Mouse (Mus musculus): ENCODE measurements around the gene Zfp598. TPM values are rescaled to one million over a fixed set of nuclear protein-coding genes. Genes with fewer than 3 reads are reported as not detected.
A peak's percentile ranks its signal among the peaks of the same experiment; 100 is the strongest.
"Not testable (repeated sequence)": the region's sequence is repeated elsewhere in the genome, so short reads cannot be mapped to it uniquely, and the experiment has no call there.

Gene Zfp598
- total RNA-seq, 1 experiment from 2014 or later: 14.6 TPM

DNA sequence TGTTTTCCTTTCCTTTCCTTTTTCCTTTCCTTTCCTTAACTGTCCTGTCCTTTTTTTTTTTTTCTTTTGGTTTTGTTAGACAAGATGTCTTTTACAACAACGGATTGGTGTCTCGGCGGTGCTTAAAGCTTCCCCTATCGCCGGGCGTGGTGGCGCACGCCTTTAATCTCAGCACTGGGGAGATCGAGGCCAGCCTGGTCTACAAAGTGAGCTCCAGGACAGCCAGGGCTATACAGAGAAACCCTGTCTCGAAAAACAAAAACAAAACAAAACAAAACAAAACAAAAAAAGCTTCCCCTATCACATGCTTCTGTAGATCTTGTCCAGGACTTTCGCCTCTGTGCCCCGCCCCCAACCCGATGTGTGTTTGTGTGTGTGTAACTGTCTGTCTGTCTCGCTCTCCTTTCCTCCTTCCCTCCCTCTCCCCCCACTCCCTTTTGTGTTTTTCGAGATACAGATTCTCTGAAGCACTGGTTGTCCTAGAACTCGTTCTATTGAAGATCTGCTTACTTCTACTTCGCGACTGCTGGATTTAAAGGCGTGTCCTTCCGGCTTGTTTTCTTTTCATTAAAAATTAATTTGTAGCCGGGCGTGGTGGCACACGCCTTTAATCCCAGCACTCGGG, 38.4 kb downstream of the Zfp598 start:
- no peak for ATAC-seq (replicated peaks; ENCODE audit: insufficient number of reproducible peaks, low FRiP score, low TSS enrichment, poor library complexity, severe bottlenecking)

DNA sequence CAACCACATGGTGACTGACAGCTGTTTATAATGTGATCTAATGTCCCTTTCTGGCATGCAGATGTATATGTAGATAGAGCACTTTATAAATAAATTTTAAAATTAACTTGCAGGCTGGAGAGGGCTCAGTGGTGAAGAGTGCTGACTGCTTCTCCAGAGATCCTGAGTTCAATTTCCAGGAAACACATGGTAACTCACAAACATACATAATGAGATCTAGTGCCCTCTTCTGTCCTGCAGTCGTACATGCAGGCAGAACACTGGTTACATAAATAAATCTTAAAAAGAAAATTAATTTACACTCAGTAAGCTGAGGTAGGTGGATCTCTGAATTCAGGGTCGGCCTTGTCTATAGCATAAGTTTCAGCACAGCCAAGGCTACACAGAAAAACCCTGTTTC, 39.2 kb downstream of the Zfp598 start:
- ATAC-seq (replicated peaks; ENCODE audit: insufficient number of reproducible peaks, low FRiP score, low TSS enrichment, poor library complexity, severe bottlenecking): peak; percentile 62

DNA sequence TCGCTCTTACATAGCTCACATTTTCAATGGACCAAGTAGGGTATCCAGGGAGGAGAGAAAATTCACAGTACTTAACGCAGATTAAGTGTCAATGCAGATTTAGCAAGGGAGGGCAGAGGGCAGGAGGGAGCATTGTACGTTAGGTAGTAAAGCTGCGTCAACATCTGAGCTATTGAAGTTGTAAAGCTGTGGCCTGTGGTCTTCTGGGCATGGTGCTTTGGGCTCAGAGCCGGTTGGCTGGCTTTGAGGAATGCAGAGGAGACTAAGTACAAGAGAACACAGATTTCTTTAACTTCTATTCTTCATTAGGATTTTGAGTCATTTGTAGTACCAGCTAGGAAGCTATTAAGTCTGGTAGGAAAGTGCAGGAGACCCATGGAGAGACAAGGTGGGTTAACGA, 46.1 kb downstream of the Zfp598 start:
- ATAC-seq (replicated peaks; ENCODE audit: insufficient number of reproducible peaks, low FRiP score, low TSS enrichment, poor library complexity, severe bottlenecking): no peak

DNA sequence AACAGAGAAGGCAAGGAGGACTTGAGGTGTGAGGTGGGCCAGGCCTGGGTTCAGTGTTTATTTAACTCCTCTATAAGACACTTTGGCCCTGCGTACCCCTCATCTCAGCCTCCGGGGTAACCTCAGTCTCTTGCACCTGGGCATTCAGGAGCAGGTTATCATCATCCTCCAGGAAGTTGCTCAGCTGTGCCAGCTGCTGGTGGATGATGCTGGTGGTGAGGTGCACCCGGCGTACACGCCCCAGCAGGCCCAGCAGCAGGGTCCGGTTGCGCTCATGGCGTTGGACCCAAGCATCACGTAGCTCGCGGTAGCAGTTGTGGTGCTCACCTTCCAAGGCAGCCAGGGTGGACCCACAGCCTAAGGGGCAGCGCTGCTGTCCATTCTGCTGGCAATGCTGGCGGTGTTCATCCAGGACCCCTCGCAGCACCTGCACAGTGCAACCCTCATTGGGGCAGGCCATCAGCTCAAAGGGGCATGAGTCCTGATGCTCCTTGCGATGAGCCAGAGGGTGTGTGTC, 46.7 kb downstream of the Zfp598 start:
- no peak for ATAC-seq (replicated peaks; ENCODE audit: insufficient number of reproducible peaks, low FRiP score, low TSS enrichment, poor library complexity, severe bottlenecking)

DNA sequence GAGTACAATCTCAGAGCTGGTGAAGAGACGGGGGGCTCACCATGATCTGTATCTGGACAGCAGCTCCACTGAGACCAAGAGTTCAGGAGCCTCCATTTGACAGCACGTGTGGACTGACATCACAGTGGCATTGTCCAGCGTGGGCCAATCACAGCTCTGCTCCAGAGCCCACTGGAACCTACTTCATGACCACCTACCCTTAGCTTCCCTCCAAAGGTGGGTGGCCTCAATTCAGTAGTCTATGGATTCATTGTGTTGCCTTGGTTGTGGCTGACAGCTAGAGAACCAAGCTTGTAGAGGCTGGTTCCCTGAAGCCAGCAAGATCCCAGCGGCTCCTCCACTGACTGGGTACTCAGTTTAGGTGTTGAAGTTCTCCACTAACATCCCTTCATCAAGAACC, 48.5 kb downstream of the Zfp598 start, which contains the start of the genes Rnf151 and Rps2:
Gene Rnf151 (minus strand): TSS at position 121 of the 400 bp plus-strand sequence.
Gene Rps2 (plus strand): TSS at position 174 of the 400 bp plus-strand sequence.
- ATAC-seq (replicated peaks; ENCODE audit: insufficient number of reproducible peaks, low FRiP score, low TSS enrichment, poor library complexity, severe bottlenecking): no peak

DNA sequence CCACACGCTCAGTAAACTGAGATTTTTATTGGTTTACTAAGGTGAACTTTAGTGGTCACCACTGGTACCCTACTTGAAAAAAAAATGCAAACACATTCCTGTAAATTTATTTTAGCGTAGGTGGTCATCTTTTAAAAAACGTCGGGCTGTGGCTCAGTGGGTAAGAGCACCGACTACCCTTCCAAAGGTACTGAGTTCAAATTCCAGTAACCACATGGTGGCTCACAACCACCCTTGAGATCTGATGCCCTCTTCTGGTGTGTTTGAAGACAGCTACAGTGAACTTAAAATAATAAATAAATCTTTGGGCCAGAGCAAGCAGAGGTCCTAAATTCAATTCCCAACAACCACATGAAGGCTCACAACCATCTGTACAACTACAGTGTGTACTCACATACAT, 49.5 kb downstream of the Zfp598 start:
- ATAC-seq (replicated peaks; ENCODE audit: insufficient number of reproducible peaks, low FRiP score, low TSS enrichment, poor library complexity, severe bottlenecking): not testable (repeated sequence)

DNA sequence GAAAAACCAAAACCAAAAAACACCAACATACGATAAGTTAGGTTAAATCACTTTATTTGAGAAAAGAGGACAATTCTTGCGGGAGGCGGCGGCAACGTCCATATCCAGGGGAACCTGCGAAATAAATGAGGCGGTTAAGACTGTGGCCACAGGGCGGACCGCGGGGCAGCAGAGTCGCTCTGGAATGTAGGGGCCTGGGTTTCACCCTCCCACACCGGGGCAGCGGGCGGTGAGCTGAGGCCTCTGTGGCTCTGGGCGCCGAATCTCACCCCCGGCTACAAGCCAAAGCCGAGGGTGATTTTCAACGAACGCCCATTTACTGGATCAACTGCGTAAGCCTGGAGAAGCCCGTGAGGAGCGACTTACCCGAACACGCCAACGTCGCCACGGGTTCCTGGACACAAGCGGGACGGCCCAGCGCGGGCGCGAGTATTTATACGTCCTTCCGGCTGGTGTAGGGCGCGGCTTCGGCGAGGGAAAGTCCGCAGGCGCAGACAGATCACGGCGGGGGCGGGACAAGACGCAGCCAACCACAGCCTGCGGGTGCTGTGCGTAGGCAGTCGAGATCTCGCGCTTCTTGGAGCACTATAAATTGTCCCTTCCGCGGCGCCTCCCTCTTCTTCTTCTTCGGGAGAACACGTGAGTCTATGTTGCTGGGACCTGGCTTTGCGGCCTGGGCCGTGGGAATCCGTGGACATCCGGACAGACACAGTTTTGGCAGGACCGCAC, 50.2 kb downstream of the Zfp598 start:
- ATAC-seq (replicated peaks; ENCODE audit: insufficient number of reproducible peaks, low FRiP score, low TSS enrichment, poor library complexity, severe bottlenecking): peak; percentile 89

DNA sequence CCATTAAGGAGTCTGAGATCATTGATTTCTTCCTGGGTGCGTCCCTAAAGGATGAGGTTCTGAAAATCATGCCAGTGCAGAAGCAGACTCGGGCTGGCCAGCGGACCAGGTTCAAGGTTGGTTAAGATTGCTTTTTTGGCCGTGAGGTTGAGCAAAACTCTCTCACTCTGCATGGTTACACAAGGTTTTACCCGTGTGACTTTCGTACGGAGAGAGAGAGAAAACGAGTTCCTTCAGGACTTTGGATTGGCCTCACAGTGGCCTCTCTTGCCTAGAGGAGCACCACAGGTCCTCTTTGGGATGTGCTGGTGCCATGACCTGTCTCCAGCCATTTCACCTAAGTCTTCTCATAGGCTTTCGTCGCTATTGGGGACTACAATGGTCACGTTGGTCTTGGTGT, 51.1 kb downstream of the Zfp598 start:
- ATAC-seq (replicated peaks; ENCODE audit: insufficient number of reproducible peaks, low FRiP score, low TSS enrichment, poor library complexity, severe bottlenecking): not testable (repeated sequence)

DNA sequence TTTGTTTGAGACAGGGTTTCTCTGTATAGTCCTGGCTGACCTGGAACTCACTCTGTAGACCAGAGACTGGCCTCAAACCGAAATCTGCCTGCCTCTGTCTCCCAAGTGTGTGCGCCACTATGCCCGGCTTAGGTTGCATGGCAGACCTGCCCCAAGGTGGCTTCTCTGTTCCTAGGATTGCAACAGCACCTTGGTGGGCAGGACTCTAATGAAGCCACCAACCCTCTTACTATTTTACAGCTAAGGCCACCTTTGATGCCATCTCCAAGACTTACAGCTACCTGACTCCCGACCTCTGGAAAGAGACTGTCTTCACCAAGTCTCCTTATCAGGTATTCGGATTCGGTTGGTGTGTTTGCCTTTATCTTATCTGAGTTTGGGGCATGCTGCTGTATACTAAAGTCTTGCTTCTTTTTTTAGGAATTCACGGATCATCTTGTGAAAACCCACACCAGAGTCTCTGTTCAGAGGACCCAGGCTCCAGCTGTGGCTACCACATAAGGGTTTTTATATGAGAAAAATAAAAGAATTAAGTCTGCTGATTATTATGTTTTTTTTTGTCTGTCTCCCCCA, 52.0 kb downstream of the Zfp598 start:
- ATAC-seq (replicated peaks; ENCODE audit: insufficient number of reproducible peaks, low FRiP score, low TSS enrichment, poor library complexity, severe bottlenecking): not testable (repeated sequence)

DNA sequence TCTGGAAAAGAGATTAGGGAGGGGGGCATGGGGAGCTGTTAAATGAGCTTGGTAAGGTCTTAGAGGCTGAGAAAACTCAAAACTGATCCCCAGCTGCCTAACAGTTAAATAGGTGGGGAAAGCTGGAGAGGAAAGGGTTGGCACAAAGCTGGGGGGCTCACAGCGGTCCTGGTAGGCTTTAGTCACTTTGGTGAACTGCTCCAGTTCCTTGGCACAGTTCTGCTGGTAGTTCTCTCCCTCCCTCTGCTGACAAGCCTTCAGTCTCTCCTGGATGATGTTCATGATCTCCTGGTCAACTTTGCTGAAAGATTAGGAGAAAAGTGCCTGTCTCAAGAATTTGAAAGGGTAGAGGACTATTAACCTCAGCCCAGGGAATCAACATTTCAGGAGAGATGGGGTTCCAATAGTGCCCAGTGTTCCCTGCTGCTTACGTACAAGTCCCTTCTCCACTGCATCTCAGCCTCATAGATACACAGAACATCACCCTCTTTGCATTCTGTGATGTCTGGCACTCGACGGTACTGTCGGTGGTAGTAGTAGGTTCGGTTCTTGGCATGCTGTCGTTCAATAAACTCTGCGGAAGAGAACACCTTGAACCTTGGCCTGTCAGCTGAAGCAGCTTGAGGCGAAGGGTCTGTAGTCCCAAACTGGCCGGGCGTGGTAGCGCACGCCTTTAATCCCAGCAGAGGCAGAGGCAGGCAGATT, 52.9 kb downstream of the Zfp598 start:
- no peak for ATAC-seq (replicated peaks; ENCODE audit: insufficient number of reproducible peaks, low FRiP score, low TSS enrichment, poor library complexity, severe bottlenecking)

DNA sequence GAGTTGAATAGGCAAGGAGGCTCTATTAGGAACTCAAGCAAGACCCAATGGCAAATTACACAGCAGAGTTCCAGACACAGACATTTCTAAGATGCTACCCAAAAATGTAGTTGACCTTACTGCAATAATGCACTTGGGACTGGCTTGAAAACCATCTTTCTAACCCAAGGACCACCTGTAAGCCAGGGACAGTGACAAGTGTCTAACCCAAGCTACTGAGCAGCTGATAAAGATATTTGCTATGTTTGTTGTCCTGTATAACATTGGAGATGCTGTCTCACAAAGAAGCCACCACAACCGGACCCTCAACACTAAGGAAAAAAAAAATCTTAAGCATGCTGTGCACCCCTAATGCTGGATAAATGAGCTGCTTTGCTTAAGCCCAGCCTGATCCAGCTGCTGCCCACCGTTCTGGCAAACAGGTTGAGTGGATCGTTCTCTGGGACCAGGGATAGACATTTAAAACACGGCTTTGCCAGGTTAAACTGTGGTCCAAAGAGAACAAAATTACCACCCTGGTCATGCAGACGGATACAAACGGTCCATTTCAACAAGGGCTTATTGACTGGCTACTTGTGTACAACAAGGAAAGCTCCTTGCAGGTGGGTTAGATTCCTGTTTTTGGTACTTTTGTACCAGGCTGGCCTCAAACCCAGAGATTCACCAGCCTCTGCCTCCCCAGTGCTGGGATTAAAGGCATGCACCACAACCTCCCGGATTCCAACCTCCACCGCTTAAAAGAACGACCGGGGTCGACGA, 53.8 kb downstream of the Zfp598 start:
- no peak for ATAC-seq (replicated peaks; ENCODE audit: insufficient number of reproducible peaks, low FRiP score, low TSS enrichment, poor library complexity, severe bottlenecking)

DNA sequence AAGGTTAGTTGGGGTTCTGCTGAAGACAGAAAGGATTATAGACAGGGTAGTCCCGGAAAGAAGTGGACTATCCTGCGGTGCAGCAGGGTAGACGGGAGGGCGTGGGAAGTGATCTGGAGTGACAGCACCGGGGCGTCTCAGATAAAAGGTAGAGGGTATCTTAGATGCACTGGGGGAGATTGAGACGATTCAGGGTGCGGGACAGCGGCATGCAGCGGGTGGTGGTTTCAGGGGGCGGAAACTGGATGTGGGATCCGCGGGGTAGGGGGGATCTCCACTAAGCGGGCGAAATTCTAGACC, 54.3 kb downstream of the Zfp598 start:
- ATAC-seq (replicated peaks; ENCODE audit: insufficient number of reproducible peaks, low FRiP score, low TSS enrichment, poor library complexity, severe bottlenecking): 0 out of 2 replicates have a peak, but pooled peaks have one; percentile 4

DNA sequence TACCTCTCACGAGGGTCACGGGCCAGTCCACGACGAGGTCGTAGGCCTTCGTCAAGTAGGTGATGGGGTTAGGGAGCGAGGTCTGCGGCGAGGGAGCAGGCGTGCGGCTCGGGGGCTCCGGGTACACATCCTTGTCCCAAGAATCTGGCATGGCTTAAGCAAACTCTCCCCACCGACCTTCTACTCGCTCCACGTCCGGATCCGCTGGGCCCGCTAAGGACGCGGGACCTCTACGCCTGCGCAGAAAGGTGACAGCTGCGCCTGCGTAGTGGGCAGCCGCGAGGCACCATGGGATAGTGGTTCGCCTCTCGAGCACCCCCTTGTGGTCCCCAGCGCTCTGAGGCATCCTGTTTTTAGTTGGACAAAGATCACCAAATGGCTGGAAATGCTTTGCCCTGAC, 54.7 kb downstream of the Zfp598 start, which contains the start of gene Ndufb10:
Gene Ndufb10 (minus strand): TSS at position 295 of the 400 bp plus-strand sequence.
- peak; percentile 77 for ATAC-seq (replicated peaks; ENCODE audit: insufficient number of reproducible peaks, low FRiP score, low TSS enrichment, poor library complexity, severe bottlenecking)

DNA sequence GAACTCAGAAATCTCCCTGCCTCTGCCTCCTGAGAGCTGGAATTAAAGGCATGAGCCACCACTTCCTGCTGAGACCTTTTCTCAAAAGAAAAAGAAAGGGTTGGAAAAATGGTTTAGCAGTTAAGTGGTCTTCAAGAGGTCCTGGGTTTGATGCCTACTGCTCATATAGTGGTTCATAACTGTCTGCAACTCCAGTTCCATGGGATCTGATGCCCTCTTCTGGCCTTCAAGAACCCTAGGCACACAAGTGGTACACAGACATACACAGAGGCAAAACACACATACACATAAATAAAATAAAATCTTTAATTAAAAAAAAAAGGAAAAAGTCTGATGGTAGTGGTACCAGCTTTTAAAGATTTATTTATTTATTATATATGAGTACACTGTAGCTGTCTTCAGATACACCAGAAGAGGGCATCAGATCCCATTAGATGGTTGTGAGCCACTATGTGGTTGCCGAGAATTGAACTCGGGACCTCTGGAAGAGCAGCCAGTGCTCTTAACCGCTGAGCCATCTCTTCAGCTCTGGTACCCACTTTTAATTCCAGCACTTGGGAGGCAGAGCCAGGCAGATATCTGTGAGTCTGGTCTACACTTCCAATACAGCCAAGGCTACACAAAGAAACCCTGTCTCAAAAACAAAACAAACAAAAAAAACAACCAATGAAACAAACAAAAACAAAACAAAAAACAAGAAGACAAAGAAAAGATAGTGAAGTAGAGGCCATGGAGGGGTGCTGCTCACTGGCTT, 56.3 kb downstream of the Zfp598 start:
- ATAC-seq (replicated peaks; ENCODE audit: insufficient number of reproducible peaks, low FRiP score, low TSS enrichment, poor library complexity, severe bottlenecking): no peak

DNA sequence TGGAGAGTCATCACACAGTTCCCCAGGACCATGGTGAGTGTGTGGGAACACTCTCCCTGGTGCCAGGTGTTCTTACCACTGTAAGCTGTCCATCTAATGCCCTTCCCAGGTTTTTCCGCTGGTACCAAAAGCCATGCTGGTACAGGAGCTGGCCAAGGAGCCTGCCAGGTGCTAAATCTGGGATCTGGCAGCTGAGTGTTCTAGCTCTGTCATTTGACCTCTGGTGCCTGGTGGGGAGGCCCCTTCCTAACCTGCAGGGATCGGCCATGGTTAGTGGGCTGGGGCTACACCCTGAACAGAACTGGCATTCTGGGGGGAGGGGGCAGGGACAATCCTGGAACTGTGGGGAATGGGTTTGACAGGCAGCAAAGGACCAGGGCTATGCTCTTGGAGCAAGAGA, 58.1 kb downstream of the Zfp598 start, which contains the start of gene Rpl3l:
Gene Rpl3l (plus strand): TSS at position 203 of the 400 bp plus-strand sequence.
- ATAC-seq (replicated peaks; ENCODE audit: insufficient number of reproducible peaks, low FRiP score, low TSS enrichment, poor library complexity, severe bottlenecking): no peak

DNA sequence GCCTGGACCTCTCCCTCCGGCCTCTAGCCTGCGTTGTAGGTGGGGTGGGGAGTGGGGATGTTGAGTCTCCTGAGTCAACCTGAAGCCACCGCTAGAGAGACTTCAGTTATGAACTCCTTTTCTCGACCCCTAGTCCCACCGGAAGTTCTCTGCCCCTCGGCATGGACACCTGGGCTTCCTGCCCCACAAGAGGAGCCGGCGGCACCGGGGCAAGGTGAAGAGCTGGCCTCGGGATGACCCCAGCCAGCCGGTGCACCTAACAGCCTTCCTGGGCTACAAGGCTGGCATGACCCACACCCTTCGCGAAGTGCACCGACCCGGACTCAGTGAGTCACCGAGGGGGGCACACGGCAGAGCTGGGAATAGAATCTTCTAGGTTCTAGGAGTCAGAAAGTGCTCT, 58.7 kb downstream of the Zfp598 start:
- no peak for ATAC-seq (replicated peaks; ENCODE audit: insufficient number of reproducible peaks, low FRiP score, low TSS enrichment, poor library complexity, severe bottlenecking)

DNA sequence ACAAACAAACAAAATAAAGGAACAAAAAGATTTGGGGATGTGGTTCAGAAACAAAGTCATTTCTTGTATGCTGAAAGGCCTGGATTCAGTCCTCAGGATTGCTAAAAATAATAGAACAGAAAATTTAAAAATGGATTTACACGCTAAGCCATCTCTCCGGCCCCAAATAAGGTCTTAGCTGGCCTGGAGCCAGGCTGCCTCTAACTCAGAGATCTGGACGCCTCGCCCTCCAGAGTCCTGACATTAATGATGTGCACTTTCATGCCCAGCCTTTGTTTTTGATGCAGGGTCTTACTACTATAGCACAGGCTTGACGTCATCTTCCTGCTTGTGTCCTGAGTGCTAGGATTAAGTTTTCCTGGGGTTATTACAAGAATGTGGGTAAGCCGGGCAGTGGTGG, 59.6 kb downstream of the Zfp598 start:
- ATAC-seq (replicated peaks; ENCODE audit: insufficient number of reproducible peaks, low FRiP score, low TSS enrichment, poor library complexity, severe bottlenecking): no peak

DNA sequence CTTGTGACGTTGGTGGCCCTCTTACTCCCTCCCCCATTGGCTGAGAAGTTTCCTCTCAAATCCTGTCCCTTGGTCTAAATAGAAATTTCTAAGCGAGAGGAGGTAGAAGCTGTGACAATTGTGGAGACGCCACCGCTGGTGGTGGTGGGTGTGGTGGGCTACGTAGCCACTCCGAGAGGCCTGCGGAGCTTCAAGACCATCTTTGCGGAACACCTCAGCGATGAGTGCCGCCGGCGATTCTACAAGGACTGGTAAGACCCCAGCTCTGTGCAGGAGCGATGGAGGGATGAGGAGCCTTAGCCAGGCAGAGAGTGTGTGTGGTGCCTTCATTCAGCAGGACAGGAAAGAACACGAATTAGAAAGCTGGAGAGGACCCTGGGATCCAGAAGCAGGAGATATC, 61.3 kb downstream of the Zfp598 start:
- ATAC-seq (replicated peaks; ENCODE audit: insufficient number of reproducible peaks, low FRiP score, low TSS enrichment, poor library complexity, severe bottlenecking): no peak
